Mouse (Mus musculus) megakaryocyte-erythroid progenitor cell, adult 5-6 weeks (primary cell): ENCODE measurements at regions not wholly inside any gene's neighbourhood (a gene's known extent, or its start where the extent isn't known, plus 50 kb on each side); places are given as distances from the start of the nearest gene placed in this dataset.

Experiments
- ATAC-seq: replicated peaks from 2 replicates; pipeline ENCODE4 v1.8.0; 2016; ENCODE audit warnings: mild to moderate bottlenecking, inconsistent platforms; ENCODE audit not compliant: severe bottlenecking, poor library complexity, low FRiP score, low TSS enrichment

DNA sequence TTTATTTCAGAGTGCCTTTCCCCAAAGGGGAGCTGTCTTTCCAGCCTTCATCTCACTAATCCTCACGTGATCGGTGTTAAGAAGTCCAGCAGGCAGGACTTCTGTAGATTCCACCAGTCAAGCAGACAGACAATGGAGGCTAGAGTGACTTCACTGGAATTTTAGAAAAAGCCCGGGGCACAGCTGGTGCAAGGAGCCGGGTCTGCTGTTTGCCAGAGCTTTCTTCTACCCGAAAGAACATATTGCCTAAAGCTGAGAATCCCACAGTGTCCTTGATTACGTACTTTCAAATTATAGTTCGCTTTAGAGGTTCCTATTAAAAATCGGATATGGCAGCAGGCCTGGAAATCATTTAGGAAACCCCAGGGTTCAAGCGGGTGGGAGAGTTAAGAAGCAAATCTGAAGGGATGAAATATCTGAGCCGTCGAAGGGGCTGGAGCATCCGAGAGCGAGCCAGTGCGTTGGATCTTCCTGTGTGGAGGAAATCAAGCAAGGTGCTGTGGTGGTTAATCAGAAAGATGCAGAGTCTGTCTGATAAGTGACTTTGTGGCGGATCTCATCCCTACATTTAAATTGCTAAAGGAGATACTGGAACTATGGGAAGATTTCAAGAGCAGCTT lies 283.3 kb upstream of the Gm11146 start:
- ATAC-seq: no peak

DNA sequence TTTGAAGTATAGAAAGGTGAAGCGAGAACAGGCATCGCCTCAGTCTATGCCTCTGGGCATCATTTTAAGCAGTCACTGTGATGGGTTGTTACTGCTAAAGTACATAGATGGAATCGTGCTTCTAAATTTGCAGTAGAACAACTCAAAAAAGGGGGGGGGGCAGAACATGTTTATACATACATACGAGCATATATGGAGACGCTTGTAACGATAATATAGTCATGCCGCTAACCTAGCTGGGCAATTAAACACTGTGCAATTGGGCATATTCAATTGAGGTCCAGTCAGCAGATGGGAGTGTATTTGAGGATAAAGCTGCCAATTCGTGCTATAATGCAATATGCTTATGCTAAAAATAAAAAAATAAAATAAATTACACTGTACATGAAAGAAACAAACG lies 282.6 kb upstream of the Gm11146 start:
- ATAC-seq: no peak

DNA sequence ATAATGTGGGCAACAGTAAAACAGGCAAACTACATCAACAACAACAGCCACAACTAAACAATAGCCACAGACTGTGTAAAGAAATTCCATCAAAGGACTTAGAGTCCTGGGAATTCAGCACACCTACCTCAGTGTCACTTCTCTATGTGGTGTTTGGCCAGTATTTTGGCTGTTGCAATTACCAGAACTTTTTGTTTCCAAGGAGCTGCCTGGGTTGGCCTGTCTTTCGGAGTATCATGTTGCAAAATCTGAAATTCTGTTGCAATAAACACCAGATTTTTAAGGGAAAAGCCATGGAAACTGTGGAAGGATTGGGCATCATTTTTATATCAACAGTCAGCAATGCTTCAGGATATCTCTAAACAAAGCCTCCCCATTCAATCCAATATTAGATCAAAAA lies 275.1 kb upstream of the Gm11146 start:
- ATAC-seq: no peak

DNA sequence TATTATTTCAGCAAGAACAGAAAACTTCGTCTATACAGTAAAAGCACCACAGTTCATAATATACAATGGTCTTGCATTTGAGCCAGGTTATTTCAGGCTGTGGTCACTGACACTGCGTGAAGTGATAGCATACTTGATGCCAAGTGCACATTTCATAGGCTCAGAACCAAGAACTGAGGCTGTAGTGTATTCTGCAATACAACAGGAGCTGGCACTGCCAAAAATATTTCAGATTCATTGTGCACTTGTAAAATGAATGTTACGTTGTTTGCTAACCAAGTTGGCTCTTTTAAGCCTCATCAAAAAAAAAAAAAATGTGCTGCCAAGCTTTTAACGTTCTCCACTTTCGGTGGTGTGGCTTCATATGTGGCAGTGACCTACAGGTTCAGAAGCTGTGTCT lies 261.4 kb upstream of the Gm11146 start:
- no peak for ATAC-seq

DNA sequence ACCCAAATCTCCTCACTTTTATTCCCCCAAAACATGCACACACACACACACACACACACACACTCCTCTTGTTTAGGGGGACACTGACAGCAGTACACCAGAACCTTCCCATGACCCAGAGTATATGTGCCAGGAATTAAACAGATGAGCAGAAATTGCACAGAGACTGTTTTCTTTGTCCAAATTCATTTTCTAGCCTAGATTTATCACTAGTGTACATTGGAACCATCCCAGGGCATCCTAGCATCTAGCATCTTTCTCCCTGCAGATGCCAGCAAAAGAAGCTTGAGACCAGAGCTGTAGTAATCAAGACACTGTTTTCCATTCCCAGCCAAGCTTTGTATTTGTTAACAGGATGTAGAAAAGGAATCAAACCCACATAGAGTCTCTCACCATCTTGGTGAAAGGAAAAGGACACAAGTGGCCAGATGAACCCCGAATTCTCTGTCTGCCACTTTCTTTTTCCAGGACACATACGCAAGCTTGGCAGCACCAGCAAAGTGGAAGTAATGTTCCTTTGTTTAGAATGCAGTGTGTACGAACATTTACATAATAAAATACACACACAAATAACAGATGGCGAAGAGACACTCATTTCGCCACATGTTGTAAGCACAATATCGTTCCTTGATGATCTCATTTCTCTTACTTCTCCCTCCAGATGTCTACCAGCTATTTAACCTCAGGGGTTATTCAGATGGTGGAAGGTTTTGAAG lies 250.3 kb upstream of the Gm11146 start:
- ATAC-seq: no peak

DNA sequence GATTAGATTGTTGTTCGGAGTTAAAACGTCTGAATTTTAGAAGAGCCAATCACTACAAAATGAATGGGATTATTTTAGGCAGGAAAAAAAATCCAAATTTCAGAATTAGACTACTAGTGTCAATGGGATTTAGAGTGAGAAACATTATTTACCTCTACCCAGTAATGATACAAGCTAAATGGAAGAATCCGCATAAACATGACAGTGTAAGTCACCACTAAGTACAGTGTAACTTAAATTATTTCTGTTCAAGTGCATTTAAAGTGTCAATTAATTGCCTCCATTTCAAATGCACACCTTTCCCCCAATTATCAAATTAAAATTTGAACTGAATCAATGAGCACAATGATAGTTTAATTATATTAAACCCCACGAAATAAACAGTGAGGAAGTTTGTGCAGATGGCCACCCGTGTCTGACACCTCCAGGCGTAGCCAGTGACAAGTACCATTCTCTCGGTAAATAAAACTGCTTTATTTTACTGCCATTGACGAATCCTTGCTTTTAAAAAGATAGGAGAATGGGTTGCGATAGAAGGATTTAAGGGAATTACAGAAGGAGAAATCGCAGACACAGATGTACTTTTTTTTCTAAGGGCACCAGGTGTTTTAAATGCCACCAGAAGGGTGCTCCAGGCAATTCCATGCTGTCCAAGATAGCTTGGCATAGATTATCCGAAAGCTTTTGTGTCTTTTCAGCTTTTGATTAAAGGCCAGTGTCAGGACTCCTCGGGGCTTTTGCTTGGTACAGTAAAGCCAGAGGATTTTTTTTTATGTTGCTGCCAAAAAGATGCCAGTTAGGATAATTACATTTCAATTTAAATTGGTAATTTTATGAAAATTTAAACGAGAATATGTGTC lies 249.5 kb upstream of the Gm11146 start:
- ATAC-seq: no peak

DNA sequence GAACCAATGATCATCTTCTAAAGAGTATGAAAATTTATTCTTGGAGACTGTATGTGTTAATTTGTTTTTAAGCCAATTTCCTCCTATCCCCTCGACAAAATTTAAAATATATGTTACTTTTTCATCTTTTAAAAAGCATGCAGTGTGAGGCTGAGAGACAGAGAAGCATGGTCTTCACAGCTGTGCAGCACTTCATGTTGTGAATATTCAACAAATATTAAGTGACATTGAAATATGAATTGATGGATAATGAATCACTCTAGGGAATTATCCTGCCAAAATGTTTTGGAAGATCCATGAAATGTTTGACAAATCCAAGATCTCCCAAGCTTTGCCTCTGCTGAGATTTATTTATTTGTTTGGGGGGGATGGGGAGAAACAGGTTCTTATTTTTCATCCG lies 233.9 kb upstream of the Gm11146 start:
- ATAC-seq: no peak

DNA sequence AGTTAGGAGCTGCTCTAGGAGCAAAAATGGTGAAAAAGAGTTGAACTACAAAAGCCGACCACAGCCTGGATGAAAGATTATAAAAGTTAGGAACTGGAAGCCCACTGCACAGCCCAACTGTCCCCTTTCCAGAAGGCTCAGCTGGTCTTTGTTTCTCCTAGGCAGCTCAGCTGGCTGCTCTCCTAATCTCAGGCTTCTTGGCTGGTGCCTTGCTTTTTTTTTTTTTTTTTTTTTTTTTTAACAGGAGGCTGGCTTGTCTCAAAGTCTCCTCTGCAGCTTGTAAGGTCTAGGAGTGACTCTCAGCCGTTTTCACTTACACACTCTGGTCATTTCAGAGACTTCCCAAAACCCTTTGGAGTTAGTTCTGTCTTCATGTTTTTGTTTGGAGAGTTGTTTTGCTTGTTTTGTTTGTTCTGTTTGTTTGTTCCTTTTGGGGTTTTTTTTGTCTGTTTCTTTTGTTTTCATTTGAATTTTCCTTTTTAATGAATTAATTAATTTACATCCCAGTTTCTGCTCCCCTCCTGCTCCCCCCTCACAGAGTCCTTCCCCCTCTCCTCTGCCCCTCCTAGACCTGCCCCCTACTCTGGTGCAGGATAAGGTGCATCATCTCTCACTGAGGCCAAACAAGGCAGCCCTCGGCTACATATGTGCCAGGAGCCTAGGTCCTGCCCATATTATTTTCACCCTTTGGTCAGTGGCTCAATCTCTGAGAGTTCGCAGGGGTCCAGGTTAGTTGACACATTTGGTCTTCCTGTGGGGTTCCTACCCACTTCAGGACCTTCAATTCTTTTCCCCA lies 225.6 kb upstream of the Gm11146 start:
- ATAC-seq: no peak

DNA sequence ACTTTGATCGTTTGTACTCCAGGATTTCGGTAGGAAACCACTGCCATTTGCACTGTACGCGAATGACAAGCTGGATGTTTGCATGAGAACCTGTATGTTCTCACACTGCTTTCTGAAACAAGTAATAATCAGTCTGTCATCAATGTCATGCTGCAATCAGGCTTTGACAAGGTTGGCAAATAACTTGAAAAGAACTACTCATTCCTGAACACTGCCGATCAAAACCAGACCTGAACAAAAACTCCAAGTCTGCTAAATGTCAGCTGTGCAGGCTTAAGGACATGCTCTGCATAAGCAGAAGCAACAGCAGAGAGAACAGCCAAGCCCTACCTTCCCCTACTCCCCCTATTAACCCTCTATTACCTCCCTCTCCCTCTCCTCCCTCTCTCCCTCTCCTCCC lies 197.8 kb upstream of the Gm11146 start:
- ATAC-seq: no peak

DNA sequence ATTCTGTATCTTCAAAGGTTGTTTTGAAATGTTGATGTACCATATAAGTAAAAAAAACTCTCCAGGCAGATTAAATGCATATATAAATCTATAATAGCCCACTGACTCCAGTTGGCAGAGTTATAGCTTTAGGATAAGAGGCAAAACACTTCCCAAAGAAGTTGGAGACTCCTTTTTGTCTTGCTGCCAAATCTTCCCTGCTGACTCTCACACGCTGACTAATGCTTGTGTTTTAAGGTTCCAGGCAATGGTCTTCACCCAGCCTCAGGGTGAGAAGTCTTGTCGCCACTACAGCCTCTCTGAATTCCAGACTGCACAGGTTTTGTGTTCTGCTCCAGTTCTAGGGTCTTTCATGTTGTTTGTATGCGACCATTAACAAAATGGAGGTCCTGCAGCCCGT lies 195.0 kb upstream of the Gm11146 start:
- no peak for ATAC-seq

DNA sequence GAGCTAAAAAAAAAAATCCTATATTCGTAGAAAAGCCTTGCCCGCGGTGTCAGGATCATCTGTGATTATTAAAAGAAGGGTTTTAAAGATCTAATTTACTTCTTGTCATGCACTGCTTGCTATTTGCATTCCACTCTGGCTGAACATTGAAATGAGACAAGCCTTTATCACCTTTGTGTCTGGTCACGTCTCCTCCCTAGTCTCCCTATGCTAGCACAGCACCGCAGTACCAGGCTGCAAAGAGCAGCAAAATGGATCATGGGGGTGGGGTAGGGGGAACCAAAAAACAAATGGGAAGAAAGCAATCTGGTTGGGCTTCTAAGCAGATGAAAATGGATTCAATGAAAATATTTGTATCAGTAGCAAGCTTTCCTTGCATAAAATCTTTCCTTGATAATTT lies 187.8 kb upstream of the Gm11146 start:
- no peak for ATAC-seq

DNA sequence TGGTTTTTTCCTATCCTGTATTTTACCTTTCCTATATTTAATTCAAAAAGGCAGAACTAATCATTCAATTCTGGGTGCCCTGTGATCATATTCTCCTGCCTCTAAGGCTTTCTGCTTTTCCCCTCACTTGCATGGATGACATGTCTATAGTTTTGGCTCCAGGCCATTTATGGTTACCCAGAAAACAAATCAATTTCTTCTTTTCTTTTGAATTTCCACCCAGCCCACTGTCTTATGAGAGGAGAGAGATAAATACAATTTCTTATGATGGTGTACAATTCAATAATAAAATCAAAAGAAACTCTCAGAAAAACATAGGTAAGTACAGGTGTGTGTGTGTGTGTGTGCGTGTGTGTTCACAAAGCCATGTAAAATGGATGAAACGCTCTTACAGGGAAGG lies 187.3 kb upstream of the Gm11146 start:
- ATAC-seq: no peak

DNA sequence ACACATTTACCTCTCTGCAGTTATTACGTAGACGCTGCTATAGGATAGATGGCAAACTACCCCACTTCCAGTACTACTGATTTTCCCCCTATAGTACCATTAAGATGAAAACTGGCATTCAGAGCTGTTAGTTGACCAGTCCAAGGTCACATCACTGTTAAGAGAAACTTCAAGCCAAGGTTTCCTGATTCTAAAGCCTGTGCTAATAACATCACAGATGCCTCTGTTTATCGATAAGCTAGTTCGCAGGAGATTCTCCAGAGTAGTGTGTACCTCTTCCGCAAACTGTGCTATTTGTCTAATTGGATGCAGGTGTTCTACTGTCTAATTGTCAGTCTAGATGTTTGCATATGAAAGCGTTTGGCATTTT lies 186.9 kb upstream of the Gm11146 start:
- no peak for ATAC-seq

DNA sequence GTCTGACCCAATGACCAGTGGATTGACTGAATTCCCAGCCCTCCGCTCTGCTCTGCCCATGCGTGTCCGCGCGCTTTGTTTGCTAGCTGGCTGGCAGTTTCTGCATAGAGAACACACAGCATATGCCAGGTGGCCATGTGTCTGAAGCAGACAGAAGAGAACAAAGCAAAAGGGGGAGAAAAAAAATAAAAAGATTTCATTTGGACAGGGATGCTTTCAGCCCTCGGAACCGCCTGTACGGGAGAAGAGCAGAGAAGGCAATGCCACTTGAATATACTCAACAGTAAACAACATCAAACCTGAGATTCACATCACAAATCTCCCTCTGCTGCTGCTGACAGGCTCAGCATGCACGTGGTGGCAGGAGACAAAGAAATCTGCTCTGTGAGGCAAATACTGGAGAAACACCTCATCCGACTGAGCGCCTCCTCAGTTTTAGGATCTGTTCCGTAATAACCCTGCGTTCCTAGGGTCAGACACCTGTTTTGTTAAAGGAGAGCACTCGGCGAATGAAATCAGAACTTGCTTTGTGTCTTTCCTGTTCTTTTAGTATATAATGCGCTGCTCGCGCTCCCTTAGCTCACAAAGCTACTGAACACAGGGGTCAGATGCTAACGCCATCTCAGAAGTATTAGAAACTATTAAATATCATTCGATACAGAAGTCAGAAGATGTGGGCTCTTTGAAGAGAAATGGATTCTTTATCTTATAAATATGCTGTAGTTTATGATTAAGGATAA lies 186.3 kb upstream of the Gm11146 start:
- no peak for ATAC-seq

DNA sequence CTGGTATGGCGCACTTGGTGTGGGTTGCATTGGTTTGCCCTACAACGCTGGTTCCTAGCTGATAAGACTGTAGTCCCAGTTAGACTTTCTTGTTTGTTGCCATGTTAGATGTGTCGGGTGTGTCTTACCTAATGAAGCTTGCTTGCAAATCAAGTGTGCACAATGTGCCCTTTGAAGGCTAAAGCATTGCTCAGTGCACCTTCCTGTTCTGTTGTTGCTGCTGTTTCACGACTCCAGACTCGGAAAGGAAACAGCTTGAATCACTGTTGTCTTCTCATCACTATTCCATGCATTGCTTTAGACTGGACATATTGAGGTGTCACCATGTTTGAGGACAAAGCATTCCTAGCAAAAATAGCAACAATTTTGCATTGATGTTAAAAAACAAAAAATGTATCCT lies 185.1 kb upstream of the Gm11146 start:
- ATAC-seq: no peak

DNA sequence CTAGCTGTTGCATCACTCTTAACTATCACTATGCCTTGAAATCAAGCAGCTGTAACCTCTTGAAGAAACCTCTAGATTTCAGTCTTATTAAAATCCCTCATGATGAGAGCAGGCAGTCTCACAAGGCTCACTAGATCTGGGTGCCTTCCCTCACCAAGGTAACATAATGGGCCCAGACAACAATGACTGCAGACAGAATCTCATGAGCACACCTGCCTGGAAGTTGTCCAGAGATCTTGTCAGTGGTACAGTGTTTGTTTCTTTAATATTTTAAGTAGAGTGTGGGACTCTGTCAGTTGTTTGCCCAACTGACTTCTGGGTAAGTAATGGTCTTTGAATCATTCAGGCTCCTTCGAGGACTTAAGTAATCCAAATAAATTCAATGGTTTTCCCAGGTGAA lies 177.1 kb upstream of the Gm11146 start:
- ATAC-seq: no peak

DNA sequence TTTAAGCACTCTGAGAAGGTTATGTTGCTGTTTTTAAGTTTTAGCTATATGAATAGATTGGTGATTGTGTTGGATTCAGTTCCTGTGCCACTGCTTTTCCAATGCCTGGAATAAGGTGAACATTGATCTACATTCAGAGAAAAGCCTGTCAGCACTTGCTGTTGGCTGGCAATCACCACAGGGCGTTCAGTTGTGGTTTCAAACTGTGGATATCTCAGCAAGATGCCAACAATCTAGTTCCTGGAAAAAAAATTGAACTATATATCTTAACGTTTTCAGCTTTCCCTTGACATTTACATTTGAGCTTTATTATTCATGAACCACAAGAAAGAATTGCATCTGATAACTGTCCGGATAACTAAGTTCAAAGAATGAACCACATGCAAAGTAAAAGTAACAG lies 170.2 kb upstream of the Gm11146 start:
- ATAC-seq: no peak

DNA sequence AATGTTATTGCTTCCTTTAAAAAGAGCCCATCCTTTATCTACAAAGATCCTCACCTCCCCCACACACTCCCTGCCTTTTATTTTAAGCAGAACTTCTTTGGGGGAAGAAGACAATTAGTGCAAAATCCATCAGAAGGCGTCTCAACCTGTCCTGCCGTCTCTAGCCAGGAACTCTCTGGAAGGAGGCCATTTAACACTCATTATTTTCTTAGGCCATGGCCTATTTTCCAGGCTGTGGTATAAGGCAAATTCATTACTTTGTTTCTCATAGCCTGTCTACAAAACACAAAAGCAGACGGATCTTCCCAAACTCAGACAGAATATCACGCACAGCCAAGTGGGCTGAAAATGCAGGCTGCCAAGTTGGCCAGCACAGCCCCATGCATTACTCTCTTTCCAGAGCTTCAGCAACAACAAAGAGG lies 159.0 kb upstream of the Gm11146 start:
- no peak for ATAC-seq

DNA sequence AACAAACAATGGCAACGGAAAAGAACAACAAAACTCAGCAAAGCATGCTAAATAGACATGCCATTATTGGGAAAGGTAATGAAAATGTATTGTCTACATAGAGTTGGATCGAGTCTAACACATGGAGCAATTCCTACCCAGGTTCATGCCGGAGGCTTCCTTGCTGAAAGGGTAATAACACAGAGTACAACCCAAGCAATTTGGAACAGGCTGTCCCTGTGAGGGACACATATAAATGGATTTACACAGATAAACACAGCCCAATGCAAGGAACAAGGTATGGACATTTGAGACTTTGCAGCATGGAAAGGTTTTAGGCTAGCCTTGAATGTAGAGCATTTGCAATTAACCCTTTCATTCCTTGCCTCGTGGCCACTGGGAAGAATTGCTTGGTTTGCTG lies 158.6 kb upstream of the Gm11146 start:
- no peak for ATAC-seq
